Mouse (Mus musculus) bone marrow macrophage, adult 2 months (primary cell): ENCODE data around the gene Alkbh5. TPM values are rescaled to one million over a fixed set of nuclear protein-coding genes. Genes with fewer than 3 reads are reported as not detected.
"Not testable (repeated sequence)": the region's sequence is repeated elsewhere in the genome, so short reads cannot be mapped to it uniquely, and the experiment has no call there.

Experiments
- H3K27ac ChIP-seq: 2 replicates; pipeline ENCODE4 v1.5.1; 2012; ENCODE audit warnings: low read depth, low read length; ENCODE audit not compliant: insufficient read depth
- H3K4me1 ChIP-seq: 2 replicates; pipeline ENCODE4 v1.6.1; 2012; ENCODE audit warnings: low read length; ENCODE audit not compliant: control insufficient read depth, insufficient read depth
- H3K4me3 ChIP-seq: 2 replicates; pipeline ENCODE4 v1.5.1; 2012; ENCODE audit warnings: mild to moderate bottlenecking, low read length, moderate library complexity; ENCODE audit not compliant: insufficient read depth
- CTCF ChIP-seq: IDR thresholded peaks from 2 replicates; pipeline ENCODE4 v1.5.1; 2012; ENCODE audit warnings: low read depth, mild to moderate bottlenecking, low read length, moderate library complexity
- POLR2A ChIP-seq: IDR thresholded peaks from 2 replicates; pipeline ENCODE4 v1.6.1; 2012; ENCODE audit warnings: mild to moderate bottlenecking, low read depth, low read length, borderline replicate concordance
- polyA plus RNA-seq: library from polyadenylated mRNA; stranded (reverse); fragments of >200 nt; gene quantifications from 2 replicates; pipeline ENCODE4 v1.2.4, GENCODE M21; 2012; ENCODE audit not compliant: missing spikeins, insufficient read depth, insufficient read length

Alkbh5 gene
- polyA plus RNA-seq, 1 experiment, result 40.4 TPM

DNA sequence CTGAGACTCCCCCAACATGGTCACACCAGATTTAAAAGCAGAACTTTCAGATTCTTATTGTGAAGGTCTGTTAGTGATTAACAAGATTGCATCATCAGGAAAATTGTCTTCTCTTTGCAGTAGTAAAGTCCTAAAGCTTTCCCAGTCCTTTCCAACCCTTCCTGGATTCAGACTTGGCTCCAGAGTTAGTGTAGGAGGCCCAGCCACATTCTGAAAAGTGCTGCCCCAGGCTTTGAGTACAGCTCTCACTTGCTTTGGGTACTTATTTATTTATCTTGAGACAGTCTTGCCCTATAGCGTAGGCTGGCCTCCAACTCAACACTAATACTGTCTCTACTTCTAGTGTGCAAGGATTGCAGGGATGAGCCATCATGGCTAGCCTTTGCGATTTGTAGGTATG is 4.6 kb downstream of the Alkbh5 start:
- Histone ChIP-seq H3K27ac (peak overlapping the region; percentile 56), H3K4me1 (peaks cover 22% of the 10 kb centered on the region), H3K4me3 (peak overlapping the region; percentile 50)
- TF ChIP-seq CTCF, result no peak
- TF ChIP-seq POLR2A, result no peak

GRCm38 (mm10) chr11:60541831-60542230 is 5.7 kb downstream of the Alkbh5 start:
- no peak overlapping the region for H3K4me3 ChIP-seq
- TF ChIP-seq CTCF, result no peak
- TF ChIP-seq POLR2A, result no peak
- H3K4me1 ChIP-seq, result peaks cover 17% of the 10 kb centered on the region
- no peak overlapping the region for H3K27ac ChIP-seq

DNA sequence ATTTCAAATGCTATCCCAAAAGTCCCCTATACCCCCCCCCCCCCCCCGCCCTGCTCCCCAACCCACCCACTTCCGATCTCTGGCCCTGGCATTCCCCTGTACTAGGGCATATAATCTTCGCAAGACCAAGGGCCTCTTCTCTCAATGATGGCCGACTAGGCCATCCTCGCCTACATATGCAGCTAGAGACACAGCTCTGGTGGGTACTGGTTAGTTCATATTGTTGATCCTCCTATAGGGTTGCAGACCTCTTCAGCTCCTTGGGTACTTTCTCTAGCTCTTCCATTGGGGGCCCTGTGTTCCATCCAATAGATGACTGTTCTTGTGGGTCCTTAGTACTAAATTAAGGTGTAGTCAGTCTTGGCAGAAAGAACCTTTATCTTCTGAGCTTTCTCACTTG is 7.0 kb downstream of the Alkbh5 start:
- H3K4me1 ChIP-seq, result peaks cover 17% of the 10 kb centered on the region
- H3K4me3 ChIP-seq, result not testable (repeated sequence)

GRCm38 (mm10) chr11:60545433-60545832 is 9.3 kb downstream of the Alkbh5 start:
- H3K4me1 ChIP-seq, result peaks cover 17% of the 10 kb centered on the region
- no peak overlapping the region for H3K27ac ChIP-seq
- no peak for TF ChIP-seq POLR2A
- no peak for TF ChIP-seq CTCF
- no peak overlapping the region for H3K4me3 ChIP-seq

More for the DNA sequence above, 7.0 kb downstream of the Alkbh5 start:
- H3K27ac ChIP-seq, result not testable (repeated sequence)

DNA sequence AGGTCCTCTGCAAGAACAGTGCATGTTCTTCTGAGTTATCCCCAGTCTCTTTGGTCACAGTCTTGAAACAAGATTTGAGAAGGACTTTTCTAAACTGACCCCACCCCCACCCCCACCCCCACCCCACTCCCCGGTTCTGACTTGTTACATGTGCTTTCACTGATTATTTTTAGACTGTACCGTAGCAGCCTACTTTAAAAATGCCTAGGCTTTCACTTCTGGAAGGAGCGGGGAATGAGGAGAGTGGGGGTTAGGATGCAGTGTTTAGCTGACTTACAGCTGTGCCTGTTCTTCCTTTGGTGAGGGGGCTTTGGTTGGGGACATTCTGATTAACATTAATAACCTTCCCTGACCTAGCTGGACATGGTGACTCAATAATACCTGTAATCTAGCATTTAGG is 11.9 kb downstream of the Alkbh5 start:
- Histone ChIP-seq H3K4me3 (no peak overlapping the region), H3K27ac (no peak overlapping the region), H3K4me1 (peaks cover 4% of the 10 kb centered on the region; the same call in 1 of the 2 replicates)
- TF ChIP-seq CTCF (no peak), POLR2A (no peak)

DNA sequence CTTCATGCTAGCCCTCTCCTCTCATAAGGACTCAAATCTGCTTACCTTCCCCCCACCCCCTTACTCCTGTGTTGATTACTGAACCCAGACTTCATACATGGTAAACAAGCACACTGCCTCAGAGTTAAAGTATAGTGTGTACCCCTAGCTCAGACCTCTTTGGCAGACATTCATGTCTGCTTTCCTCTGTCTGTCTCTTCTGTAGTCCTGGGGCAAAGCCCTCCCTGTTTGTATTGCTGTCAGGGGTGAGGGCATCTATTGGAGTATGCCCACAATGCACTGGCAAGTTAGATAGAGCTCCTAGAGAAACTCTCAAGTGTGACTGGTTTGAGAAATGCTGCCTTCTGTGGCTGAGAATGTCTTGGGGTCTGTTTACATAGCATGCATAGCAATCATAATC is 16.9 kb downstream of the Alkbh5 start:
- TF ChIP-seq CTCF (no peak), POLR2A (no peak)
- Histone ChIP-seq H3K4me1 (peaks cover 8% of the 10 kb centered on the region), H3K27ac (no peak overlapping the region), H3K4me3 (no peak overlapping the region)

- TF ChIP-seq CTCF (no peak), POLR2A (no peak)
- no peak overlapping the region for H3K27ac ChIP-seq
Measured at GRCm38 (mm10) chr11:60557675-60558074, 21.5 kb downstream of the Alkbh5 start.

DNA sequence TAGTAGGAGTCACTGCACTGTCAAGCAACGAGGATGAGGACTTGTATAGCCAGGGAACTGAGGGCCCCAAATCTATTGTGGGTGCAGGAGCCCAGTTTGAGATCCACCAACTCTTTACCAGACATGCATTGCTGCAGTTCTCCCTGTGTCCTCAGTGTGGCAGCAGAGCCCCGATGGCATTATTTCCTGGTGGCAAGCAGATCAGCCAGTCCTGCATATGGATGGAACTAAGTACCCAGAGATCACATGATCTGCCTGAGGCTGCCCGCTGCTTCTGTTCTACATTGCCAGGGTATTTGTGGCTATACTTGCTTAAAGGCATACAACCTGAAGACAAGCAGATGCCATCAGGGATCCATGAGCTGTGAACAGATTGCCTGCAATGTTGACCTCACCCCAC is 23.2 kb downstream of the Alkbh5 start:
- H3K4me1 ChIP-seq, result peaks cover 11% of the 10 kb centered on the region
- H3K27ac ChIP-seq, result no peak overlapping the region
- TF ChIP-seq CTCF, result peak; percentile 62
- no peak for TF ChIP-seq POLR2A
- H3K4me3 ChIP-seq, result no peak overlapping the region

More at GRCm38 (mm10) chr11:60557675-60558074, 21.5 kb downstream of the Alkbh5 start:
- H3K4me1 ChIP-seq, result peaks cover 11% of the 10 kb centered on the region
- no peak overlapping the region for H3K4me3 ChIP-seq

GRCm38 (mm10) chr11:60574006-60574405 is 37.8 kb downstream of the Alkbh5 start:
- not testable (repeated sequence) for H3K27ac ChIP-seq, H3K4me3 ChIP-seq, H3K4me1 ChIP-seq

Other genes starting within 250 kb of the Alkbh5 start
- gene Tom1l2, start 183.5 kb upstream of the Alkbh5 start, polyA plus RNA-seq, result 18.1 and 20.4 TPM in 2 replicates
- gene Drc3, start 183.1 kb upstream of the Alkbh5 start, polyA plus RNA-seq, result 0.72 TPM in 1 of 2 replicates, not detected in the other
- 13.6 and 13.9 TPM in 2 replicates for gene Gid4, start 119.2 kb upstream of the Alkbh5 start, polyA plus RNA-seq
- 18.1 and 20.3 TPM in 2 replicates for gene Atpaf2, start 117.9 kb upstream of the Alkbh5 start, polyA plus RNA-seq
- gene Drg2, start 81.8 kb upstream of the Alkbh5 start, polyA plus RNA-seq, result 27.7 and 30.8 TPM in 2 replicates
- gene Myo15, start 67.0 kb upstream of the Alkbh5 start, polyA plus RNA-seq, result not detected in 2 replicates
- gene Llgl1, start 163.3 kb downstream of the Alkbh5 start, polyA plus RNA-seq, result 17.1 and 17.5 TPM in 2 replicates
- gene Flii, start 190.9 kb downstream of the Alkbh5 start, polyA plus RNA-seq, result 144 and 146 TPM in 2 replicates
- 6.1 and 9.3 TPM in 2 replicates for gene Mief2, start 192.0 kb downstream of the Alkbh5 start, polyA plus RNA-seq
- 13.2 and 13.7 TPM in 2 replicates for gene Top3a, start 241.0 kb downstream of the Alkbh5 start, polyA plus RNA-seq
- 23.8 and 30.3 TPM in 2 replicates for gene Smcr8, start 241.1 kb downstream of the Alkbh5 start, polyA plus RNA-seq